Mouse (Mus musculus): ENCODE measurements around the gene Gnptab.

- no peak for TF ChIP-seq CTCF (IDR thresholded peaks at IDR 0.05; ENCODE audit: low read depth, low read length)
- TF ChIP-seq GATA1 (IDR thresholded peaks at IDR 0.05; ENCODE audit: borderline replicate concordance, low read length), result no peak
- TF ChIP-seq POLR2AphosphoS5 (IDR thresholded peaks at IDR 0.05; ENCODE audit: insufficient replicate concordance, low read depth, low read length), result no peak
Observed at GRCm38 (mm10) chr10:88404220-88404619, 25.3 kb downstream of the Gnptab start.

All from G1E (cell line).